Mouse (Mus musculus) neural tube, embryonic 14.5 days (tissue): Measurements from ENCODE around the gene Id1. TPM values are rescaled to one million over a fixed set of nuclear protein-coding genes. Genes with fewer than 3 reads are reported as not detected.
A peak's percentile ranks its signal among the peaks of the same experiment; 100 is the strongest.

ENCODE experiments used
- ATAC-seq: fragments of 200-750 bp; cut with Nextera tagmentation; 2 replicates; pipeline ENCODE4 v1.8.0; 2017; ENCODE audit warnings: low read depth, mild to moderate bottlenecking, moderate TSS enrichment, moderate library complexity
- H3K27ac ChIP-seq: fragments of 300-500 bp; sonication (generic); 2 replicates; pipeline ENCODE4 v1.5.1; 2014; ENCODE audit warnings: low read depth, mild to moderate bottlenecking, control low read depth, low read length, moderate library complexity, mixed read lengths
- H3K27me3 ChIP-seq: fragments of 300-500 bp; sonication (generic); 2 replicates; pipeline ENCODE4 v1.6.1; 2014; ENCODE audit warnings: low read length; ENCODE audit not compliant: control insufficient read depth, insufficient read depth
- H3K36me3 ChIP-seq: fragments of 300-500 bp; sonication (generic); 2 replicates; pipeline ENCODE4 v1.6.1; 2014; ENCODE audit warnings: low read length, mixed read lengths; ENCODE audit not compliant: control insufficient read depth, insufficient read depth
- H3K4me1 ChIP-seq: fragments of 300-500 bp; sonication (generic); 2 replicates; pipeline ENCODE4 v1.6.1; 2014; ENCODE audit warnings: low read length; ENCODE audit not compliant: control insufficient read depth, insufficient read depth
- H3K4me2 ChIP-seq: fragments of 300-500 bp; sonication (generic); 2 replicates; pipeline ENCODE4 v1.6.1; 2014; ENCODE audit warnings: mild to moderate bottlenecking, low read depth, low read length, control low read depth
- H3K4me3 ChIP-seq: fragments of 300-500 bp; sonication (generic); 2 replicates; pipeline ENCODE4 v1.5.1; 2014; ENCODE audit warnings: low read depth, low read length, control low read depth, mixed read lengths
- H3K9ac ChIP-seq: fragments of 300-500 bp; sonication (generic); replicated peaks from 2 replicates; pipeline ENCODE4 v1.6.1; 2014; ENCODE audit warnings: low read depth, mild to moderate bottlenecking, control low read depth, low read length, mixed read lengths
- H3K9me3 ChIP-seq: fragments of 300-500 bp; sonication (generic); 2 replicates; pipeline ENCODE4 v1.6.1; 2016; ENCODE audit warnings: low read length; ENCODE audit not compliant: control insufficient read depth
- WGBS: fragments of 180-500 bp; shearing (Covaris S2); extraction: QIAGEN DNeasy Blood & Tissue Kit; methylation state at CpG from one replicate; pipeline ENCODE4 v1.1.7; 2014; 5-methylcytosine and 5-hydroxymethylcytosine counted together
- polyA plus RNA-seq: library from polyadenylated mRNA; unstranded; fragments of >200 nt; fragmentation: Nextera tagmentation; extraction: Ambion mirVana; gene quantifications from 2 replicates; pipeline ENCODE4 v1.2.1, GENCODE M21; 2014

The Id1 gene
- polyA plus RNA-seq, 1 experiment from 2014 or later = 50.4 TPM

DNA sequence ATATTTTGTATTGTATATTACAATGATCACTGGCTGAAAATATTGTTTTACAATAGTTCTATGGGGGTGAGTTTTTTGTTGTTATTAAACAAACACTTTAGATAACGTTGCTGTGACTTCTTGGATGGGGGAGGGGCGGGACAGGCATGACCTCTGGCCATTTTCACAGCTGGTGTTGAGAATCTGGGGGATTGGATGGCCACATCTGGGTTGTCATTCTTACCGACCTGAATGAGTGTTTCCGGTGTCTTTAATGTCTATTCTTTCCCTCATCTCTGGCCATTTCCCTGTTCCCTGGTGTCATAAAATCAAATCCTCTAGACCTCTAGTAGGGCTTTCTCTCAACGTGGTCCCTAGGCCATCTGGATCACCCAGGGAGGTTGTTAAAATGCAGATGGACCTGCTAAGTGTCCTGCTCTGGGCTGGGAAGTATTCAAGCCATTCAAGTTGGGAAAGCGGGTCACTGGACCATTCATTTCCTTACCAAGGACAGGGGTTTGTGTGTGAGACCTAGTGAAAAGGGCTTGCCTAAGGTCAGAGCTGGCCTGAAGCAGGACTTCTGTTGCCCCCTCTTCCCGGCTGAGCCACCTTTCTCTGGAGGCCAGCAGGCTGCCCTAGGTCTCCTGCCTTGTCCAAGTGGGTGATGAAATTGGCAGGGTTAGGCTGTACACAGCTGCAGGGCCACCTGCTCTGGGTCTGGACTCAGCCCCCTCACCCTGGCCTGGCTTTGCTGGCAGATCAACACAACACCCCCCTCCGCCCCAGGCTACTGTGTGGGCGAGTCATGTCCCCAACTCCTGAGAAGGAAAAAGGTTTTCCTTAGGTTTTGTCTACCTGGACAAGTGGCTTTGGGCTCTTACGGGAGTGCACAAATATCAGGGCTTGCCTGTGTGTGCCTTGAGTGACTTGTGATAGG, 1.5 kb downstream of the Id1 start:
- H3K27ac ChIP-seq = peak overlapping the region; percentile 22
- H3K27me3 ChIP-seq = no peaks in the 10 kb centered on the region
- 12% methylated on average over 10 of the region's 10 CpGs for WGBS
- ATAC-seq = no peak
- H3K4me3 ChIP-seq = peak overlapping the region; percentile 50
- H3K4me1 ChIP-seq = peaks cover 25% of the 10 kb centered on the region
- no peaks in the 10 kb centered on the region for H3K36me3 ChIP-seq
- peak overlapping the region; percentile 85 for H3K4me2 ChIP-seq
- peak overlapping the region; percentile 67 for H3K9ac ChIP-seq
- H3K9me3 ChIP-seq = no peaks in the 10 kb centered on the region

DNA sequence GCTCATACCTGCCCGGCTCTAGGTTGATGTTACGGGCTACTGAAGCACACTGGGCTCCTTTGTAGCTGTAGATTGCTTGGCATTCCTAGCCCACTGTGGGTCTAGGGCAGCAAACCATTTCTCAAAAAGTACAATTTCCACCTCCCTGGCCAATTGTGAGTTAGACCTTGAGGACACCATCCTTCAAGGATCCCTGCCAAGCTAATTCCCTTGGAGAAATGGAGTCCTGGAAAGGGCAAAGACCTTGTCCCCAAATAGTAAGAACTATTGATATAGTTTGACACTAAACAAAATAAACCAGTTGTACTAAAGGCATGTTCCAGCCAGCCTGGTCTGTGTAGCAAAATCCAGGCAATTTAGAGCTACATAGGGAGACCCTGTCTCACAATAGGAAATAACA, 2.3 kb downstream of the Id1 start:
- Histone ChIP-seq H3K9ac (peak overlapping the region; percentile 3; the same call in 1 of the 2 replicates), H3K27ac (peak overlapping the region; percentile 22; the same call in 1 of the 2 replicates), H3K9me3 (no peaks in the 10 kb centered on the region), H3K4me2 (peak overlapping the region; percentile 85), H3K27me3 (no peaks in the 10 kb centered on the region), H3K4me1 (peaks cover 25% of the 10 kb centered on the region), H3K36me3 (no peaks in the 10 kb centered on the region), H3K4me3 (peak overlapping the region; percentile 50)
- ATAC-seq = no peak
- WGBS = 54% methylated on average over 2 of the region's 2 CpGs

DNA sequence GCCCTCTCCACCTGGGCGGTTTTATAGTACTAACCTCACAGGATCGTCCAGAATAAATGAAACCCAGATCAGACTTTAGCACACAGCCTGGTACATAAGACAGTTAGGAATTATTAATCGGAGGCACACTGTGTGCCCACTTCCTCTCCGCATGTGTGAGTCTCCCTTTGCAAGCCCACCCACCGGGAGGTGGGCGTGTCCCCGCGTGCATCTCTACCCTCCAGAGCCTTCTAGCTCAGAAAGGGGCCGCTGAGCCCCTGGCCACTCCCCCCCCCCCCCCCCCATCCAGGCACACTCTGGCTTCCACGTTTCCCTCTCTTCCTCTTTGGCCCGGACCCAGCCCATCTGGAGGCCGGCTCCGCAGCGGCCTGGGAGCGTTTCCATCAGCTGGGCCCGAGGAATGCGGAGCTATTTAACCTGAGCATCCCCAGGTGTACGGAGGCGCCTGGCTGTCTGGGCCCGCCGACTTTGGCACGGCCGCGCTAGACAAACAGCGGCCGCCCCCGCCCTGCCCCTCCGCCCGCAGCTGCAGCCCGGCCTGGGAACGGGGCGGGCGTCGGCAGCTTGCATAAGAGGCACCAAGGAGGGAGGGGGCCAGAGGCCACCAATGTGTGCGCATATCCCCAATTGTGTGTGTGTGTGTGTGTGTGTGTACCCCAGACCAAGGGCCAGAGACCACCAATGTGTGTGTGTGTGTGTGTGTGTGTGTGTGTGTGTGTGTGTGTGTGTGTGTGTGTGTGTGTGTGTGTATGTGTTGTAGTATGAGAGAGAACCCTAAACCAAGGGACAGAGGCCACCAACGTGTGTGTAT, 3.2 kb downstream of the Id1 start:
- H3K9me3 ChIP-seq = no peaks in the 10 kb centered on the region
- peak overlapping the region; percentile 33 for H3K4me3 ChIP-seq
- H3K4me2 ChIP-seq = peak overlapping the region; percentile 85
- H3K36me3 ChIP-seq = no peaks in the 10 kb centered on the region
- H3K9ac ChIP-seq = peak overlapping the region; percentile 56; the same call in 1 of the 2 replicates
- peak; percentile 15; the same call in 1 of the 2 replicates for ATAC-seq
- H3K4me1 ChIP-seq = peaks cover 25% of the 10 kb centered on the region
- 3% methylated on average over 33 of the region's 36 CpGs for WGBS
- H3K27ac ChIP-seq = no peak overlapping the region
- H3K27me3 ChIP-seq = no peaks in the 10 kb centered on the region

DNA sequence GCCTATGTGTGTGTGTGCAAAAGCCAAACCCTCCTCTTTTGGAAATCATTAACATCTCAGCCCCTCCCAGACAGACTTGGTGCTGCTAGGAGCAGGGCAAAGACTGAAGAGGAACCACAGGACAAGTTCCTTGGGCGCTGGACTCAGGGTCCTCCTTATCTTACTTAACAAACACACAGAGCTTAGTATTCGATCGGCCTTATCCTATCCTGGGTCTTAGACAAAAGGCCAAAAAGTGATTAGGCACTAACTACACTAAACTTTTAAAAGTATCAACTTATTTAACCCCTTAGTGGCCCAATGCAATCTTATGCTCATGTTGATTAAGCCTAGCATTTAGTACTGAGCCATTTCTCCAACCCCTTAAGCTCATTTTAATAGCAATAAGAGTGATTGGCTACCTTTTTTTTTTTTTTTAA, 3.8 kb downstream of the Id1 start:
- Histone ChIP-seq H3K27me3 (no peaks in the 10 kb centered on the region), H3K4me2 (no peak overlapping the region; the same call in 1 of the 2 replicates), H3K4me3 (no peak overlapping the region), H3K27ac (no peak overlapping the region), H3K4me1 (peaks cover 20% of the 10 kb centered on the region), H3K9me3 (no peaks in the 10 kb centered on the region), H3K9ac (no peak overlapping the region), H3K36me3 (no peaks in the 10 kb centered on the region)
- 32% methylated on average over 3 of the region's 3 CpGs for WGBS
- no peak for ATAC-seq

DNA sequence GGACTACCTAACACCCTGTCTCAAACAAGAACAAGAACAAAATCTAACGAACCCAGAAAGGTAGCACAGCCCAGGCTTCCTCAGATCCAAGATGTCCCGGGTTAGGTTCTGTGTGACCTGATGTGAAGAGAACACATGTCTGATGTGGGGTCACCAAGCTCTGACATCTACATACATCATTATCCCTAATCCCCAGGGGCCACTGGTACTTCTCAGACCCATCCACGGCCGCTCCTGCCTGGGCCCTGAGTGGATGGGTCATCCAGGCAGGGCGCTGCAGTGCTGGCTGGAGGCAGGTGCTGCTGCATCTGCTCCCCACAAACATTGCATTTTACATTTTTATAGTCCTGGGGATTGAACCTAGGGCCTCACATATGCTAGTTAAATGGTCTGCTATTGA, 4.4 kb downstream of the Id1 start:
- H3K36me3 ChIP-seq = no peaks in the 10 kb centered on the region
- H3K4me2 ChIP-seq = no peak overlapping the region
- no peaks in the 10 kb centered on the region for H3K9me3 ChIP-seq
- H3K4me3 ChIP-seq = no peak overlapping the region
- no peaks in the 10 kb centered on the region for H3K27me3 ChIP-seq
- H3K27ac ChIP-seq = no peak overlapping the region
- H3K9ac ChIP-seq = no peak overlapping the region
- H3K4me1 ChIP-seq = peaks cover 18% of the 10 kb centered on the region
- WGBS = 58% methylated on average over 5 of the region's 5 CpGs
- no peak for ATAC-seq

DNA sequence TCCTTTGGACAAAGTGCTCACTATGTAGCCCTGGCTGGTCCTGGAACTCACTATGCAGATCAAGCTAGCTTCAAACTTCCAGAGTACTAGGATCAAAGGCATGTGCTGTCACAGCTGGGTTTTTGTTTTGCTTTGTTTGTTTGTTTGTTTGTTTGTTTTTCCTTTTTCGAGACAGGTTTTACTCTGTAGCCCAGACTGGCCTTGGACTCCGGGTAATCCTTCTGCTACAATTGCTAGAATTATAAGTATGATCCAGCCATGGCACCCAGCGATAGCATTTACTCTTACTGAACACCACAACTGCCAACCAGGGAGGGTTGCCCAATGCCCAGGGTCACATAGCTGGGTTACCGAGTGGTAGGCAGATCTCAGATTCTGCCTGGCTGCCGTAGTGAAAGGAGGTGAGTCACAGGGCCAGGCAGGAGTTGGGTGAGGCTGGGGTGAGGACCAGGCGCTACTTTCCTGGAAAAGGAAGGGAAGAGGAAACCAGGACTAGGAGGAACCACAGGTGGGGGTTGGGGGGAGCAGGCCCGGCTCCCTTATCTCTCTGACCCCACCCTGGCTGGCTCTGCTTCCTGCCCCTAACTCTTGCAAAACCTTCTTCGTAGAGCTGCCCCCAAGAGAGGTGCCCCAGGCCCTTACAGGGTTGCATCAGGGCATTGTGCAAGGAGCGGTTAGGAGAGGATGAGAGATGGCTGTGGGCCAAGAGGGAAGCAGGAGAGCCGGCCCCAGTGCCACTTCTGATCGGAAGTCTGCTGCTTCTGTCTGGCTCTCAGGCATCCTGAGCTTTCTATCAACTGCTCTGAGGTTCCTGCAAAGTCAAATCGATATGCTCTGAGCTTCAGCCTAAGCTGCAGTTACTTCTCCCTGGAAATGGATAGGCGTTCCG, 5.3 kb downstream of the Id1 start:
- Histone ChIP-seq H3K4me3 (no peak overlapping the region), H3K9ac (no peak overlapping the region), H3K27me3 (no peaks in the 10 kb centered on the region), H3K9me3 (no peaks in the 10 kb centered on the region), H3K36me3 (no peaks in the 10 kb centered on the region), H3K4me1 (peaks cover 12% of the 10 kb centered on the region), H3K4me2 (0 out of 2 replicates have a peak overlapping the region, but pooled peaks have one; percentile 5), H3K27ac (0 out of 2 replicates have a peak overlapping the region, but pooled peaks have one; percentile 2)
- 50% methylated on average over 14 of the region's 14 CpGs for WGBS
- peak; percentile 38; the same call in 1 of the 2 replicates for ATAC-seq

DNA sequence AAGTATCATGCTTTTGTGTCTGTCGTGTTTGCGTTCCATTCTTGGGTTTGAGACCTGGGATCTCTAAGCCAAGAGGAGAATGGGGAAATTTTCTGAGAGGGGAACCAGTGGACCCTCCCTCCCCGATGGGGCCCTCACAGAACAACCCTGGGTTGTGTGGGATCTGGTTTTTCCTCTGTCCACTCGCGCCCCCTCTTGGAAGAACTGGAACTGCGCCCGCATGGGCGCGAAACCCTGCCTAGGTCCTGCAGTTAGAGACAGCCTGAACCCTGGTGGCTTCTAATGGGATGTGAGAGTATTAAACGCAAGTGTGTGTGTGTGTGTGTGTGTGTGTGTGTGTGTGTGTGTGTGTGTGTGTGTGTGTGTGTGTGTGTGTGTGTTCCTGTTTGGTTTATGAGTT, 6.4 kb downstream of the Id1 start:
- H3K4me2 ChIP-seq = no peak overlapping the region
- WGBS = 32% methylated on average over 10 of the region's 10 CpGs
- peak; percentile 30; the same call in 1 of the 2 replicates for ATAC-seq

DNA sequence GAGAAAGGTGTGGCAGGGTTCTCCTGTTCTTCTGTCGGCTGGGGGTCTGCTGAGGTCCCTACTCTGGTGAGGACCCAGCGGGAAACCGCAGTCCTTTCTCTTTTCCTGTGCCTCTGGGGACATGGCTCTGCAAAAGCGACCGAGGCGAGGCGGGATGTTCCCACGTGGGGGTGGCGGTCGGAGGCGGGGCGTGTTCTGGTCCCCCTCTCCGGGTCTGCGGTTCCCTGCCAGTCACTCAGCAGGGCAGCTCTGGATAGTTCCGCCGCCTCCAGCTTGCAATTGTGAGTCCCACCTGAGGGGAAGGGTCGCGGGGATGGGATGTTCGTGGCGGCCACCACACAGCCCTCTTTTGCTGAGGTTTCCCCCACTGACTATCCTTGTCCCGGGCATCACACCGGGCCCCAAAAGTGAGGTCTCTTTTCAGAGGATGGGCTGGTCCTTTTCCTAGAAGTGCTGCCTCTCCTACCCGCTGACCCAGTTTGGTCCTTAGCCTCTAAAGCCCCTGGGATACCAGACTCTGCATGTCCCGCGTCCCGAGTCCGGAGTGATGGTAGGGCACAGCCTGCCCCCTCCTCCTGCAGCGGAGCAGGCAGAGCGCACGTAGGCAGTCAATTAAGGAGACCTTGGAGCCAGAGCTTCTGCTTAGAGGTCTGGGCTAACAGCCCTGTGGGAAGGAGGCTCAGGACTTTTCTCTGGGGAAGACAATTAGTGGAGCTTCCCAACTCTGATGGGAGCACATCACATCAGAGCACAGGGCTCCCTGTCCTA, 18.1 kb downstream of the Id1 start, which contains the start of gene Cox4i2:
Gene Cox4i2, plus strand, starts transcription at position 230 of the 768 bp plus-strand sequence.
- no peak for ATAC-seq
- Histone ChIP-seq H3K36me3 (no peaks in the 10 kb centered on the region), H3K4me2 (peak within 1 kb of the TSS; percentile 9; the same call in 1 of the 2 replicates), H3K4me3 (no peak within 1 kb of the TSS), H3K4me1 (peaks cover 4% of the 10 kb centered on the region; the same call in 1 of the 2 replicates), H3K27ac (no peak within 1 kb of the TSS), H3K9me3 (no peaks in the 10 kb centered on the region), H3K27me3 (no peaks in the 10 kb centered on the region), H3K9ac (no peak within 1 kb of the TSS; the same call in 1 of the 2 replicates)
- 5% methylated on average over 30 of the region's 30 CpGs for WGBS

More for the DNA sequence above, 6.4 kb downstream of the Id1 start:
- H3K27ac ChIP-seq = no peak overlapping the region
- H3K27me3 ChIP-seq = no peaks in the 10 kb centered on the region
- no peaks in the 10 kb centered on the region for H3K36me3 ChIP-seq
- H3K9me3 ChIP-seq = no peaks in the 10 kb centered on the region
- H3K4me3 ChIP-seq = no peak overlapping the region
- H3K4me1 ChIP-seq = peaks cover 7% of the 10 kb centered on the region; the same call in 1 of the 2 replicates
- H3K9ac ChIP-seq = no peak overlapping the region
